Mouse (Mus musculus): ENCODE data around the gene Atxn1. TPM values are rescaled to one million over a fixed set of nuclear protein-coding genes. Genes with fewer than 3 reads are reported as not detected.

Gene Atxn1
- total RNA-seq, 2 experiments from 2014 or later = 112 to 115 TPM

GRCm38 (mm10) chr13:45744803-45745432, 219.9 kb downstream of the Atxn1 start:
- no peak for DNase-seq (ENCODE audit: extremely low spot score in 1 of 2, low spot score in 1 of 2)

- DNase-seq (ENCODE audit: extremely low spot score in 1 of 2, low spot score in 1 of 2) = no peak
Measured at GRCm38 (mm10) chr13:45743848-45744247, 221.0 kb downstream of the Atxn1 start.

GRCm38 (mm10) chr13:45740369-45740768, 224.4 kb downstream of the Atxn1 start:
- no peak for DNase-seq (ENCODE audit: extremely low spot score in 1 of 2, low spot score in 1 of 2)

- DNase-seq (ENCODE audit: extremely low spot score in 1 of 2, low spot score in 1 of 2) = no peak
Measured at GRCm38 (mm10) chr13:45736241-45736640, 228.6 kb downstream of the Atxn1 start.

- DNase-seq (ENCODE audit: extremely low spot score in 1 of 2, low spot score in 1 of 2) = no peak
Measured at GRCm38 (mm10) chr13:45735802-45736201, 229.0 kb downstream of the Atxn1 start.

- DNase-seq (ENCODE audit: extremely low spot score in 1 of 2, low spot score in 1 of 2) = no peak
Measured at GRCm38 (mm10) chr13:45734531-45734930, 230.3 kb downstream of the Atxn1 start.

- DNase-seq (ENCODE audit: extremely low spot score in 1 of 2, low spot score in 1 of 2) = no peak
Measured at GRCm38 (mm10) chr13:45732590-45732989, 232.2 kb downstream of the Atxn1 start.

GRCm38 (mm10) chr13:45726917-45727316, 237.9 kb downstream of the Atxn1 start:
- no peak for DNase-seq (ENCODE audit: extremely low spot score in 1 of 2, low spot score in 1 of 2)

GRCm38 (mm10) chr13:45726181-45726580, 238.6 kb downstream of the Atxn1 start:
- no peak for DNase-seq (ENCODE audit: extremely low spot score in 1 of 2, low spot score in 1 of 2)

GRCm38 (mm10) chr13:45724507-45725259, 240.1 kb downstream of the Atxn1 start:
- DNase-seq (ENCODE audit: extremely low spot score in 1 of 2, low spot score in 1 of 2) = no peak

- no peak for DNase-seq (ENCODE audit: extremely low spot score in 1 of 2, low spot score in 1 of 2)
Measured at GRCm38 (mm10) chr13:45722885-45723284, 241.9 kb downstream of the Atxn1 start.

GRCm38 (mm10) chr13:45721621-45722020, 243.2 kb downstream of the Atxn1 start:
- no peak for DNase-seq (ENCODE audit: extremely low spot score in 1 of 2, low spot score in 1 of 2)

- DNase-seq (ENCODE audit: extremely low spot score in 1 of 2, low spot score in 1 of 2) = no peak
Measured at GRCm38 (mm10) chr13:45718850-45719249, 246.0 kb downstream of the Atxn1 start.

GRCm38 (mm10) chr13:45715583-45716180, 249.1 kb downstream of the Atxn1 start:
- no peak for DNase-seq (ENCODE audit: extremely low spot score in 1 of 2, low spot score in 1 of 2)

- DNase-seq (ENCODE audit: extremely low spot score in 1 of 2, low spot score in 1 of 2) = no peak
Measured at GRCm38 (mm10) chr13:45710041-45710440, 254.8 kb downstream of the Atxn1 start.

GRCm38 (mm10) chr13:45709402-45709801, 255.4 kb downstream of the Atxn1 start:
- no peak for DNase-seq (ENCODE audit: extremely low spot score in 1 of 2, low spot score in 1 of 2)

GRCm38 (mm10) chr13:45701296-45701790, 263.5 kb downstream of the Atxn1 start:
- DNase-seq (ENCODE audit: extremely low spot score in 1 of 2, low spot score in 1 of 2) = no peak

- no peak for DNase-seq (ENCODE audit: extremely low spot score in 1 of 2, low spot score in 1 of 2)
Measured at GRCm38 (mm10) chr13:45698982-45699381, 265.8 kb downstream of the Atxn1 start.

GRCm38 (mm10) chr13:45696009-45696408, 268.8 kb downstream of the Atxn1 start:
- no peak for DNase-seq (ENCODE audit: extremely low spot score in 1 of 2, low spot score in 1 of 2)

- no peak for DNase-seq (ENCODE audit: extremely low spot score in 1 of 2, low spot score in 1 of 2)
Measured at GRCm38 (mm10) chr13:45694921-45695437, 269.8 kb downstream of the Atxn1 start.

GRCm38 (mm10) chr13:45693953-45694352, 270.9 kb downstream of the Atxn1 start:
- no peak for DNase-seq (ENCODE audit: extremely low spot score in 1 of 2, low spot score in 1 of 2)
